Mouse (Mus musculus) spleen, postnatal 36 days (tissue): ENCODE measurements around the gene Srr.

Experiments used
- DNase-seq, 2 experiments: peaks; one replicate each; pipeline ENCODE4 v3.0.0; 2022; ENCODE audit warnings: low spot score in 2 of 2, mixed read lengths in 1 of 2

Gene Srr

GRCm38 (mm10) chr11:74925577-74926387 is at the start of gene Srr, which contains the start of gene Smg6:
TSS of gene Srr (minus strand) at chr11:74925948.
TSS of gene Smg6 (plus strand) at chr11:74925823.
- DNase-seq, result peak; percentile 93 to 96

DNA sequence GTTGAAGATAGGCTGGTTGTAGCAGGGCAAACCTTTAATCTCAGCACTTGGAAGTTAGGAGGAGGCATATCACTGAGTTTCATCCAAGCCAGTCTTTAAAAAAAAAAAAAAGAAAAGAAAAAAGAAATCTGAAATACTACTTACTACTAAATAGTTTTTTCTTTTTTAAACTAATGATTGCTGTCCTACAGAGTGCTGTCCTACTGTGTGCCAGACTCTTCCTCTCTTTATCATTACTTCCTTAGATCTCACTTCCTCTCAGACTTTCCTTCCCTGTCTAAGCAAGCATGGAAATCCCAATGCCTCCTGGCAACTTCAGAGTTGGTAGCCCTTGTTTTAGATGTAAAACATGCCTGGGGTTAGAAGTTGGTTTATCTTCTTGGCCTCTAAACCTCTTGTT is 48.9 kb upstream of the Srr start:
- no peak for DNase-seq

- DNase-seq, result no peak
Observed at GRCm38 (mm10) chr11:74973290-74974157, 47.8 kb upstream of the Srr start.

DNA sequence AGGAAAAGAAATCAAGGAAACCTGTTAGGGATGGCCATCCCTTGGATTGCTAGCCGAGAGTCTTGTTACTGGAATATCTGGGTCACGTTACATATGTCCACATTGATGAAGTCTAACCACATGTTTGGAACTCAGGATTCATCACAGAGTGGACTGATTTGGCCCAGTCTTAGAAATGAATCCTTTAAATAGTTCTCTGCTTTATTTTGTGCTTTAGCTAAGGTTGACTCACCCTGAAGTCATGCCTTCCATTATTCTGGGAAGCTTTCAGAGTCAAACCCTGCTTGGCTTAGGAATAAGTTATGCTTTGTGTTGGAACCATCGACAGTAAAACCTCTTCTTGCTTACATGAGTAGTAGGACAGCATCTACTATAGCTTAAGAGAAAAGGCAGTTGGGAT is 39.8 kb upstream of the Srr start:
- no peak for DNase-seq

- no peak for DNase-seq
Observed at GRCm38 (mm10) chr11:74962846-74963407, 37.2 kb upstream of the Srr start.

- DNase-seq, result no peak
Observed at GRCm38 (mm10) chr11:74961953-74962352, 36.2 kb upstream of the Srr start.

GRCm38 (mm10) chr11:74960031-74960551 is 34.3 kb upstream of the Srr start:
- peak in 1 of 2 experiments; percentile 5 for DNase-seq

DNA sequence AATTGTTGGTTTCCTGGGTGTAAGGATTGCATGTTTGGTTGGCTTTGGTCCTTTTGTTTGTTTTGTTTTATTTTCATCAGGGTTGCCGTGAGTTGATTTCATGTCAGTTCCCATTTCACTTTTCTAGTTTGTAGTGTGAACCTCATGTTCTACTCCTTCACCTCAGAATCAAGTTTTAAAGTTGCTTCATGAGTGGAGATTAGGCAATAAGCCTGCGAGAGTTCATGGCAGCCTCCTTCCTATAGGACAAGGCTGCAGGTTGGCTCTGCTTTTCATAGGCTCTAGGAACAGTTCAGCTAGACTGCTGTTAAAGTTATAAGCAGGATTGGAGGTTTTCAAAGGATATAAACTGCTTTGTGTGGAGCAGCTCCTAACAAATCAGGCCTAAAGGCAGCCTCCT is 33.8 kb upstream of the Srr start:
- no peak for DNase-seq

GRCm38 (mm10) chr11:74957600-74957999 is 31.9 kb upstream of the Srr start:
- DNase-seq, result no peak

DNA sequence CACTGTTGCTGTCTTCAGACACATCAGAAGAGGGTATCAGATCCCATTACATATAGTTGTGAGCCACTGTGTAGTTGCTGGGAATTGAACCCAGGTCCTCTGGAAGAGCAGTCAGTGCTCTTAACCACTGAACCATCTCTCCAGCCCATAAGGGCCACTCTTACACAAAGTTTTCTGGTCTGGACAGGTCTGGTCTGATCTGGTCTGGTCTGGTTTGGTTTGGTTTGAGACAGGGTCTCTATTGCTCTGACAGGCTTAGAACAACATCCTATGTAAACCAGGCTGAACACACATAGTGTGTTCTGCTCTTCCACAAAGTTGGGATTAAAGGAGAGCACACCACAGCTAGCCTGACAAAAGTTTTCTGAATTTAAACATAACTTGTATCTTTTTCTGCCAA is 30.3 kb upstream of the Srr start:
- no peak for DNase-seq

GRCm38 (mm10) chr11:74954901-74955300 is 29.2 kb upstream of the Srr start:
- DNase-seq, result peak in 1 of 2 experiments; percentile 4

DNA sequence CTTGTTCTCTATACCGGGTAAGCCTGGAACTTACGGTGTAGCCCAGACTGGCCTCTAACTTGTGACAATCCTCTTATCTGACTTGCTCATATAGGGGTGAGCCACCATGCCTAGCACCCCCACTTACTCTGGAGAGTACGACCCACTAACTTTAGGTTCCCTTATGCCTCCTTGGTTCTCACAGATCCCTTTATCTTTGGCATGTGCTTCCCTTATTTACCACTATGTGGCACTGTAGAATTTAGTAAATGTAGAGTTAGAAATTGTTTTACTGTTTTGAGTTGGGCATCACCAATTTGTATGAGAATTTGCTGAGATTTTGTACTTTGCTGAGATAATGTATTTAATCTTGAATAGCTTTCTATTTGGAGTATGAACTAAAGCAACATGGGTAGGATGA is 20.6 kb upstream of the Srr start:
- peak in 1 of 2 experiments; percentile 47 for DNase-seq

- no peak for DNase-seq
Observed at GRCm38 (mm10) chr11:74930391-74930790, 4.6 kb upstream of the Srr start.

GRCm38 (mm10) chr11:74929111-74929510 is 3.4 kb upstream of the Srr start:
- no peak for DNase-seq

DNA sequence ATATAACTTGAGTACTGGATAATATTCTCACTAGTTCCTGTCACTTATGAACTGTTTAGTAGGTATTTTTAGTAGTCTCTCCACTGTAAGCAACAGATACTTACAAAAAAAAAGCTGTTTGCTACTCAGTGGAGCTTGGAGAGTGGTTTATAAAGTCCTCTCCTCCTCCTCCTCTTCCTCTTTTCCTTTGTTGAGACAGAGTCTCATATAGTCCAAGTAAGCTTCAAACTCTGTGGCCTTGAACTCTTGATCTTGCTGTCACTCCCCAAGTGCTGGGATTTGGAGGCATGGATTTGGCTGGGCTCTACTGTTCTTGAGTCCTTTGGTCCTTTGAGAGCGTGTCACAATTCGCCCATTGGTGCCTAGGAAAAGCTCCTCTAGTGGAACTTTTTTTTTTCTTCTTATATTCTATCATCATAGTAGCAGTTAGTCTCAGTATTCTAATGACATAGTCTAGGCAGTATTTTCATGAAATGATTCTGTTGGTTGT is 1.5 kb upstream of the Srr start:
- no peak for DNase-seq

DNA sequence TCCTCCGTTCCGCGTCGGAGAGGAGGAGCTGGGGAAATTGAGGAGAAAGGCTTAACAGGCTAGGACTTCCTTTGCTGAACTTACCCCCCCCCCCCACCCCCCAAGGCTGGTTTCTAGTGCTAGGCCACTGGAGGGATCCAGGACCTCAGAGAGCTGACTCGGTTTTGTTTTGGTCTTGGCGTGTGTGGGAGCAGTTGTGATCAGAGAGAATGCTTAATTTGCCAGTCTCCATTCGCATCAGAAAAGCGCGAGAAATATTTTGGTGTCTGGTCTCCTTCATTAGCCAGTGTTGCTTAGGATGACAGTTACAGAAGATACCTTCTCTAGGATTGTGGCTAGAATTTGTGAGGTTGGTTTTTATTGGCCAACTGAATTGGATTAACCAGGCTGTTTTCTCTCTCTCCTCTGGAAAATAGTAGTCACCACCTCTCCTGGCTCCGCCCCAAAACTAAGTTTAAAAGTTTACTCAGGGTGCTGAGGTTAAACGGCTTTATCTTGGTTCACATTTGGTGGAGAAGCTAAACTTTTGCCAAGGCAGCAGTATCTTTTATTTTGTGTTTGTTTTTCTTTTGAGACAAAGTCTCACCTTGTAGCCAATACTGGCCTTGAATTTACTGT is 749 bp upstream of the Srr start:
- DNase-seq, result peak; percentile 45 to 73

- peak; percentile 14 to 46 for DNase-seq
Observed at GRCm38 (mm10) chr11:74924149-74924548, 1.6 kb downstream of the Srr start.

DNA sequence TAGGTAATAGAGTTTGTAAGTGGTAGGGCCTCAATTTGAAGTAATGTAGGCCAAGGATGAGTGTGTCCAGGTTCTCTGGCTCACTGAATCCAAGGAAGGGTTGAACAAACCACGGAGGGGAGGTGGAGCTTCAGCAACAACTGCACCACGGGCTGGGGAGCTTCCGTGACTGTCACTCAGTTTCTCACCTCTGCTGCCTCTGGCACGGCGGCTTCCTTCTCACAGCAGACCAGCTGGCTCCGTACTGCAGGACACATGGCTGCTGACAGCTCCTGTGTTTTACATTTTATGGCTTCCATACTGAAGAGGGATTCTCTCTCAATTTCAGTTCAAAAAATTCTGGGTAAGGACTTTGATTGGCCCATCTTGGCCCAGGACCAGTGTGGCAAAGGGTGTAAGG is 6.5 kb downstream of the Srr start:
- DNase-seq, result no peak

GRCm38 (mm10) chr11:74912492-74912891 is 13.3 kb downstream of the Srr start:
- DNase-seq, result no peak

DNA sequence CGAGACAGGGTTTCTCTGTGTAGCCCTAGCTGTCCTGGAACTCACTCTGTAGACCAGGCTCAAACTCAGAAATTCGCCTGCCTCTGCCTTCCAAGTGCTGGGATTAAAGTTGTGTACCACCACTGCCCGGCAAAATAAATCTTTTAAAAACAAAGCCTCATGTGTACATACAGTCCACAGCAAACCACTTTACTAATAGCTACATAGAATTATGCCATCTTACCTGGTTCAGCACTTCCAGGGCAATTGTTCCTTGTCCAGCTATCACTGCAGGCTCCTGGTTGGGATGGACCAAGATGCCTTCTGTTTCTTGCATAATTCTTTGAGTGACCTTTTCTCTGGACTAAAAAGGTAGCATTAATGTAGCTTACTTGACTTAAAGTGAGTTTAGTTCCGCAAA is 15.8 kb downstream of the Srr start:
- no peak for DNase-seq

DNA sequence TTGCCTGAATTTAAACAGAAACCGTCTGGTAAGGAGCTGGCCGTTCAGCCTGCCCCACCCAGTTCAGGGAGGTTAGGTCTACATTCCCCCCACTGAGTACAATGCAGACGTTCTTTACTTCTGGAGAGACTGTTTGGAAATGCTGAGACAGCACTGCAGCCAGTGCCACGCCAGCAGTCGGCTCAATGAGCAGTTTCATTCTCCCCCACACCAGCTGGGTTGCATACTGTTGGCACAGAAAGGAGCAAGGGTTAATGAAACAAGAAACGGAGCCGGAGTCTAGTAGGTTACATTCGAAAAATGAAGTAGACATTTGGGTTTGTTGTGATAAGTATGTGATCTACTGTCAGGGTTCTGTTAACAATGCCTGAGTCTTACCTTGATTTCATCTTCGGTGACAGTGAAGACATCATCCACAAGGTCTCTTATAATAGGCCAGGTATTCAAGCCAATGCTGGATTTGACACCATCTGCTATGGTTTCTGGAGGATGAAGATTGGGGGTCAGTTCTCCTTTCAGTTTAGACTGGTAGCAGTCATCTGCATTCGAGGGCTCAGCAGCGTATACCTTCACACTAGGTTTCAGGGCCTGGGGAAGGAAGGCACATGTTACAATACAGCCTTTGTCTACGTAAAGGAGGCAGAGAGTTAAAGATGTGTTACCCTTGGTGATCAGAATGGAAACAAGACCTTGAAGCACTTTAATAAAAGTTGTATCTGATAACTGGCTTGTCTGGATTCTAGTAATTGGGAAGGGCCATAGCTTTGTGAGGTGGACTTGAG is 16.9 kb downstream of the Srr start:
- DNase-seq, result no peak
